Mouse (Mus musculus) hindbrain, embryonic 13.5 days (tissue): Measurements from ENCODE around the gene Gm3776. TPM values are rescaled to one million over a fixed set of nuclear protein-coding genes. Genes with fewer than 3 reads are reported as not detected.
"Not testable (repeated sequence)": the region's sequence is repeated elsewhere in the genome, so short reads cannot be mapped to it uniquely, and the experiment has no call there.

Experiments used
- ATAC-seq: fragments of 200-750 bp; cut with Nextera tagmentation; 2 replicates; pipeline ENCODE4 v1.8.0; 2017; ENCODE audit warnings: moderate TSS enrichment; ENCODE audit not compliant: low FRiP score
- H3K27ac ChIP-seq: fragments of 300-500 bp; sonication (generic); 2 replicates; pipeline ENCODE4 v1.5.1; 2015; ENCODE audit warnings: inconsistent platforms, mild to moderate bottlenecking, moderate library complexity
- H3K27me3 ChIP-seq: fragments of 300-500 bp; sonication (generic); 2 replicates; pipeline ENCODE4 v1.6.1; 2015; ENCODE audit warnings: mild to moderate bottlenecking, inconsistent platforms
- H3K36me3 ChIP-seq: fragments of 300-500 bp; sonication (generic); 2 replicates; pipeline ENCODE4 v1.6.1; 2015; ENCODE audit warnings: mild to moderate bottlenecking, inconsistent platforms
- H3K4me1 ChIP-seq: fragments of 300-500 bp; sonication (generic); replicated peaks from 2 replicates; pipeline ENCODE4 v1.6.1; 2015; ENCODE audit warnings: inconsistent platforms
- H3K4me2 ChIP-seq: fragments of 300-500 bp; sonication (generic); 2 replicates; pipeline ENCODE4 v1.6.1; 2015; ENCODE audit warnings: inconsistent platforms, mild to moderate bottlenecking, moderate library complexity
- H3K4me3 ChIP-seq: fragments of 300-500 bp; sonication (generic); 2 replicates; pipeline ENCODE4 v1.5.1; 2015; ENCODE audit warnings: mild to moderate bottlenecking, inconsistent platforms
- H3K9ac ChIP-seq: fragments of 300-500 bp; sonication (generic); 2 replicates; pipeline ENCODE4 v1.6.1; 2015; ENCODE audit warnings: mild to moderate bottlenecking, inconsistent platforms
- H3K9me3 ChIP-seq: fragments of 300-500 bp; sonication (generic); 2 replicates; pipeline ENCODE4 v1.6.1; 2016; ENCODE audit warnings: inconsistent platforms
- WGBS: fragments of 180-500 bp; shearing (Covaris S2); methylation state at CpG from one replicate; pipeline ENCODE4 v1.1.7; 2015; 5-methylcytosine and 5-hydroxymethylcytosine counted together
- polyA plus RNA-seq: library from polyadenylated mRNA; unstranded; fragments of >200 nt; fragmentation: Nextera tagmentation; extraction: Ambion mirVana; gene quantifications from 2 replicates; pipeline ENCODE4 v1.2.1, GENCODE M21; 2015

Gene Gm3776
- not detected in 2 replicates for polyA plus RNA-seq

DNA sequence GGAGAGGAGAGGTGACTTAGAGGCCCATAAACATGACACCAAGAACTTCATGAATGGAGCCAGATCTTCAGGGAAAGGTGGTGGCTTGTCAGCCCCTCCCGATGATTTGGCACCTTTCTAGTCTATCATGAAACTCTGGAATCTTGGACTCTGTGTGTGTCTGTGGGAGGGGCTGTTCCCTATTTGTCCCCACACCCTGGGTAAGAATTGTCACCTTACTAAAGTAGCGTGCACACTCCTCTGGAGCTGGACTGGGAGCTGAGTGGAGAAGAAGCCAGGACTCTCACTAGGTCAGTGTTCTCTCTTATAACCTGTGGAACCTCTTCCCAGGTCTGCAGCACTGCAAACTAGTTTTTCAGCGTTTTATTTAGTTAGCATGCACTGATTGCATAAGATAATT is at the start of gene Gm3776:
Gene Gm3776, plus strand, starts transcription at position 216 of the 400 bp plus-strand sequence.
- not testable (repeated sequence) for H3K9me3 ChIP-seq, H3K36me3 ChIP-seq, H3K4me2 ChIP-seq, H3K4me3 ChIP-seq, ATAC-seq, H3K27me3 ChIP-seq, H3K27ac ChIP-seq, H3K9ac ChIP-seq, H3K4me1 ChIP-seq
- 75% methylated on average over 2 of the region's 3 CpGs for WGBS

DNA sequence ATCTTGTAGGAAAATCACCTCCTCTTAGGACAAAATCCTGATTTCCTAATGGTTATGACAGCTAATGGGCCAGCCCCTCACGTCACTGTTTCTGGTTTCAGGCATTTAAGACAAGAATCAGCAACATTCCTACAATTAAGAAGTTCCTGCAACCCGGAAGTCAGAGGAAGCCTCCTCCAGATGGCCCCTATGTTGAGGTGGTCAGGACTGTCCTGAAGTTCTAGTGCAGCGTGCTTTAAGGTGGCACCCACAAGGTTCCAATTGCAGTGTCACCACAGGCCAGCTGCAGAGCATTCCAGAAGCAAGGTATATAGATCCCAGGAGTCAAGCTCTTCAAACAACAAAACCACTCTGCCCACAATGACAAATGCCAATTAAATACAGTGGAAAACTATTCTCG is 48.0 kb upstream of the Gm3776 start:
- Histone ChIP-seq H3K4me1 (no peaks in the 10 kb centered on the region), H3K36me3 (no peaks in the 10 kb centered on the region), H3K27me3 (no peaks in the 10 kb centered on the region), H3K4me2 (no peak overlapping the region), H3K9me3 (no peaks in the 10 kb centered on the region), H3K27ac (no peak overlapping the region), H3K4me3 (no peak overlapping the region), H3K9ac (no peak overlapping the region)
- ATAC-seq: no peak
- WGBS: 81% methylated on average over 4 of the region's 4 CpGs

- Histone ChIP-seq H3K4me1 (no peaks in the 10 kb centered on the region), H3K9me3 (no peaks in the 10 kb centered on the region), H3K36me3 (no peaks in the 10 kb centered on the region), H3K4me2 (no peak overlapping the region), H3K4me3 (no peak overlapping the region), H3K27ac (no peak overlapping the region), H3K27me3 (no peaks in the 10 kb centered on the region), H3K9ac (no peak overlapping the region)
- no peak for ATAC-seq
- WGBS: 94% methylated on average over 3 of the region's 3 CpGs
These were observed 46.9 kb upstream of the Gm3776 start for GRCm38 (mm10) chr9:78210079-78210478.

DNA sequence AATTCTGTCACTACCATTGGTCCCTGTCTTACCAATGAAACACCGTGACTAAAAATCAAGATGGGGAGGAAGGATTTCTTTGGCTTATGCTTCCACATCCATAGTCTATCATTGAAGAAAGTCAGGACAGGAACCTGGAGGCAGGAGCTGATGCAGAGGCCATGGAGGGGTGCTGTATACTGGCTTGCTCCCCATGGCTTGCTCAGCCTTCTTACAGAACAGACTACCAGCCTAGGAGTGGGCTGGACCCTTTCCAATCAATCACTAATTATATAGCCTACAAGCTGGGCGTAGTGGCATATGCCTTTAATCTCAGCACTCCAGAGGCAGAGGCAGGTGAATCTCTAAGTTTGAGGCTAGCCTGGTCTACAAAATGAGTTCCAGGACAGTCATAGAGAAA is 46.1 kb upstream of the Gm3776 start:
- H3K4me3 ChIP-seq: no peak overlapping the region
- H3K4me1 ChIP-seq: no peaks in the 10 kb centered on the region
- no peaks in the 10 kb centered on the region for H3K27me3 ChIP-seq
- H3K9ac ChIP-seq: no peak overlapping the region
- no peak overlapping the region for H3K4me2 ChIP-seq
- H3K36me3 ChIP-seq: no peaks in the 10 kb centered on the region
- H3K9me3 ChIP-seq: no peaks in the 10 kb centered on the region
- WGBS: 96% methylated on average over 2 of the region's 2 CpGs
- no peak for ATAC-seq
- no peak overlapping the region for H3K27ac ChIP-seq

DNA sequence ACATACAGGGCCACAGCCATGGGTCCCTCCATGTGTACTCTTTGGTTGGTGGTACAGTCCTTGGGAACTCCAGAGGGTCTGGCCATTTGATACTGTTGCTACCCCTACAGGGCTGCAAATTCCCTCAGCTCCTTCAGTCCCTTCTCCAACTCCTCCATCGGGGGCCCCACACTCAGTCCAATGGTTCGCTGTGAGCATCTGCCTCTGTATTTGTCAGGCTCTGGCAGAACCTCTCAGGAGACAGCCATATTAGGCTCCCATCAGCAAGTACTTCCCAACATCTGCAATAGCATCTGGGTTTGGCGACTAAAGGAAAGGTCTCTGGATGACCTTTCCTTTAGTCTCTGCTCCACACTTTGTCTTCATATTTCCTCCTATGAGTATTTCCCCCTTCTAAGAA is 45.4 kb upstream of the Gm3776 start:
- Histone ChIP-seq H3K27me3 (no peaks in the 10 kb centered on the region), H3K4me1 (no peaks in the 10 kb centered on the region), H3K36me3 (no peaks in the 10 kb centered on the region), H3K9me3 (no peaks in the 10 kb centered on the region), H3K27ac (no peak overlapping the region), H3K4me3 (no peak overlapping the region), H3K4me2 (no peak overlapping the region), H3K9ac (no peak overlapping the region)
- no peak for ATAC-seq
- WGBS: 96% methylated on average over 3 of the region's 3 CpGs

- Histone ChIP-seq H3K9ac (no peak overlapping the region), H3K4me2 (no peak overlapping the region), H3K27ac (no peak overlapping the region), H3K9me3 (no peaks in the 10 kb centered on the region), H3K4me3 (no peak overlapping the region), H3K4me1 (no peaks in the 10 kb centered on the region), H3K36me3 (no peaks in the 10 kb centered on the region), H3K27me3 (no peaks in the 10 kb centered on the region)
- no peak for ATAC-seq
- 88% methylated on average over 7 of the region's 7 CpGs for WGBS
These were observed 44.4 kb upstream of the Gm3776 start for GRCm38 (mm10) chr9:78212341-78213049.

DNA sequence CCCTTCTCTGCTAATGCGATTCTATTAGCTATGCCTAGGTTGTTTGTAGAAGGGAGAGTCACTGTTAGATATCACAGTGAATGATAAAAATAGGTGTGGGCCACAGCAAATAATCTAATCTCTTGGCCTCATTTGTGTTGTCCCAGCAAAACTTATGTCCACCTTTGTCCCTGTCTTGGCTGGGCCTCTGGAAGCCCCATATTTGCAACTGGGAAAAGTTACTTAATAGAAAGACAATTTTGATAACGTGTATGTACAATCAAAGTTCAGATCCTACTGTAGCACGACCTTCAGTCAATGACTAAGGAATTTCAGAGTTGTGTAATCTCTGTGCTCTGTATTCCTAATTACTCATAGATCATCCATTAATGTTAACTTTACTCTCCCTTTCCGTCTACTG is 39.9 kb upstream of the Gm3776 start:
- Histone ChIP-seq H3K4me1 (no peaks in the 10 kb centered on the region), H3K4me2 (no peak overlapping the region), H3K9ac (no peak overlapping the region), H3K9me3 (no peaks in the 10 kb centered on the region), H3K27ac (no peak overlapping the region), H3K27me3 (no peaks in the 10 kb centered on the region), H3K4me3 (no peak overlapping the region), H3K36me3 (no peaks in the 10 kb centered on the region)
- ATAC-seq: no peak
- WGBS: 84% methylated on average over 4 of the region's 4 CpGs

DNA sequence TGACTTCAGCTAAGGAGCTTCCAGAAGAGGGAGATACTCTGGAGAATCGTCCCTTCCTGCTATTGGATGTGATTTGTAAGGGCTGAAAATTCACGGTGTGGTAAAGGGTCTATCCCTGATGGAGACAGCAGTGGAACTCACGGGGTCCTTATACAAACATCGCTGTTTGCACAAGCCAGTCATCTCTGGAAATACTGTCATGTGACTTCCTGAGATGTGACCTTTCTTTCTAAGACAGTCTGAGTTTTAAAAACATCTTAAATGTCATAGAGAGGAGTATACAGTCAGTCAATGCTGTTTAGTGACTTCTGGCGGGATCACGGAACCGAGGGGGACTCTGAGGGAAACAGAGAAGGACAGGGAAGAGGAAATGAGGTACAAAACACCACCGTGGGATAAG is 34.3 kb upstream of the Gm3776 start:
- no peak for ATAC-seq

DNA sequence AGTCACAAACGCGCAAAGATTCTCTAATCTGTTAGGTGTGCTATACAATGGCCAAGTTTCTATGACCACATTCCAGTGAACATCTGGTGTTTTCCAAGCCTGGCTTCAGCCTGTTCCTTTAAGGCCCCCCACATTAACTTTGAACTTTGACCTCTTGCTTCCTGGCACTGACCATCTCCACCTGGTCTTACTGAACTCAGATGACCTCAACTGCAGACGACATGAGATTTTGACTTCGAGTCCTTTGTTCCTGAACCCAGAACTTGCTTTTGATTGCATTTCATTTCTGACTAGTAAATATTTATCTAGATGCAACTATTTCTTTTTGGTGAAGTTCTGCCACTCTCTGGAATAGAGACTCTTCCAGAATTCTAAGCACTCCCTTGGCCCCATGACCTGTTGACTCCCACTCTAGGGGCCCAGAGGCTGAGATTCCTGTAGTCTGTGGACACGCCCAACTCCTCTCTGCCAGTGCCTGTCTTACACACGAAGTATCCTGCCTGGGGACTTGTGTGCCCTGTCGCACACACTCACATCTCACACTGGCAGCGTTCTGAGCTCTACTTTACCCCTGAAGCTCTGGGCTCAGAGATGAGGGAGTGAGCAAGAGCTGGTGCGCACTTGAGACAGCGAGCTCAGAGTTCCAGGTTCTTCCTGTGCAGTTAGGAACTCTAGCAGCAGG is 33.6 kb upstream of the Gm3776 start:
- H3K27me3 ChIP-seq: no peaks in the 10 kb centered on the region
- H3K9me3 ChIP-seq: no peaks in the 10 kb centered on the region
- no peaks in the 10 kb centered on the region for H3K4me1 ChIP-seq
- 79% methylated on average over 10 of the region's 10 CpGs for WGBS
- ATAC-seq: no peak
- no peak overlapping the region for H3K4me2 ChIP-seq
- H3K36me3 ChIP-seq: no peaks in the 10 kb centered on the region
- no peak overlapping the region for H3K27ac ChIP-seq
- no peak overlapping the region for H3K4me3 ChIP-seq
- H3K9ac ChIP-seq: no peak overlapping the region

More for the DNA sequence above, 34.3 kb upstream of the Gm3776 start:
- no peak overlapping the region for H3K4me3 ChIP-seq
- H3K4me1 ChIP-seq: no peaks in the 10 kb centered on the region
- no peaks in the 10 kb centered on the region for H3K9me3 ChIP-seq
- no peak overlapping the region for H3K4me2 ChIP-seq
- WGBS: 78% methylated on average over 8 of the region's 8 CpGs
- H3K27me3 ChIP-seq: no peaks in the 10 kb centered on the region
- no peak overlapping the region for H3K9ac ChIP-seq
- no peak overlapping the region for H3K27ac ChIP-seq
- H3K36me3 ChIP-seq: no peaks in the 10 kb centered on the region

- Histone ChIP-seq H3K27me3 (no peaks in the 10 kb centered on the region), H3K4me2 (no peak overlapping the region), H3K27ac (no peak overlapping the region), H3K9me3 (no peaks in the 10 kb centered on the region), H3K36me3 (no peaks in the 10 kb centered on the region), H3K4me3 (no peak overlapping the region), H3K4me1 (no peaks in the 10 kb centered on the region), H3K9ac (no peak overlapping the region)
- WGBS: 96% methylated on average over 2 of the region's 2 CpGs
- no peak for ATAC-seq
These were observed 32.5 kb upstream of the Gm3776 start for GRCm38 (mm10) chr9:78224418-78224817.

DNA sequence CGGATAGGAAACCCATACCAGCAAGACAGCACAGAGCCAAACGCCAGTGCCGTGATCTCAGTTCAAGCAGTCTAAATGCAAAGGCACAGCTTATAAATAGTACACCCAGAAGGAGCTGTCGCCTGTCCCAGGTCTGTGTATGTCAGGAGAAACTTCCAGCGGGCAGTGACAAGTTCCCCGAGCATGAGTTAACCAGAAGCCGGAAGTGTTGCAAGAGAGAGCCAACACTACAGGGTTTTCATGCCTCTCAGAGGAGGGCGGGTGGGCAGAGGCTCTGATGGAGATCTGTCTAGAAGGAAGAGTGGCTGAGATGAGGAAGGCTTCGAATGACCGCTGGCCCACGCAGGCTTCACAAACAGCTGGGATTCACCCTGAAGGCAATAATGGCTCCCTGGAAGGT is 31.6 kb upstream of the Gm3776 start:
- no peak for ATAC-seq
- Histone ChIP-seq H3K27ac (no peak overlapping the region), H3K9ac (no peak overlapping the region), H3K4me3 (no peak overlapping the region), H3K9me3 (no peaks in the 10 kb centered on the region), H3K4me1 (no peaks in the 10 kb centered on the region), H3K4me2 (no peak overlapping the region), H3K36me3 (no peaks in the 10 kb centered on the region), H3K27me3 (no peaks in the 10 kb centered on the region)
- 87% methylated on average over 11 of the region's 11 CpGs for WGBS

DNA sequence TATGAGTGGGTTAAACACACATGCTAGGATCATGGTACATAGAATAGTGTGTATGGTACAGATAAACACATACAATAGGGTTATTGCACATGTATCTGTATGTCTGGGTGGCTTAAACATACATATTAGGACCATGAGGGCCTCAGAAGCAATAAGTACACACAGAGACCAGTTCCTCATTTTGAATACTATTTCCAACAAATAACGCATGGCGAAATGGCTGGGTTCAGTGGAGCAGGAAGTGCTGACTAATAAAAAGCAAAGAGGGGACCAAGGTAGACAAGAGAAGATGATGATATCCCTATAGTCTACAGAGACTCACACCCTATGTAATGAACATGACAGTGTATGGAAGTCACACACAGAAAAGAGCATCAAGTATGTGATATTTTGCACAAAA is 28.8 kb upstream of the Gm3776 start:
- ATAC-seq: no peak
- H3K9ac ChIP-seq: no peak overlapping the region

DNA sequence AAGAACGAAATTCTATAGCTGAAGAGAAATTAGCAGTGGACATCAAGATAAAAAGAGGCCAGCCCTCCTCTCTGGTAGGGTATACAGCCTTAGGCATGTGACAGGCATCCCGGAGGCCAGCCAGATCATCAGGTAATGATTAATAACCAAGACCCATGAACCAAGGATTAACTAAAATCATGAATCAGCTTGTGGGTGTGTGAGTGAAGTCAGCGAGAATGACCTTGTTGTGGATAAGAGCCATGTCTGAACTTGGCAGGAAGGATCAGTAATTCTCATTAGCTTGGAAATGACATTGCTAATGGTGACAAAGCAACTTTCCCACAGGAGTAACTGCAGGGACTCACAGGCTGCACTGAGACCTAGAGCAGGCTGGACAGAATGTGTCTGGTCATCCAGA is 27.3 kb upstream of the Gm3776 start:
- not testable (repeated sequence) for H3K4me2 ChIP-seq, H3K4me3 ChIP-seq, H3K27me3 ChIP-seq, ATAC-seq, H3K27ac ChIP-seq, H3K9ac ChIP-seq, H3K36me3 ChIP-seq, H3K4me1 ChIP-seq, H3K9me3 ChIP-seq
- 75% methylated on average over 3 of the region's 3 CpGs for WGBS

More for the DNA sequence above, 28.8 kb upstream of the Gm3776 start:
- H3K36me3 ChIP-seq: no peaks in the 10 kb centered on the region
- H3K4me3 ChIP-seq: no peak overlapping the region
- WGBS: 90% methylated on average over 2 of the region's 2 CpGs
- no peaks in the 10 kb centered on the region for H3K9me3 ChIP-seq
- no peak overlapping the region for H3K27ac ChIP-seq
- H3K4me1 ChIP-seq: no peaks in the 10 kb centered on the region
- H3K27me3 ChIP-seq: no peaks in the 10 kb centered on the region
- H3K4me2 ChIP-seq: no peak overlapping the region
